Mouse (Mus musculus) limb, embryonic 15.5 days (tissue): ENCODE results near the gene Angptl4. TPM values are rescaled to one million over a fixed set of nuclear protein-coding genes. Genes with fewer than 3 reads are reported as not detected.
"Not testable (repeated sequence)": the region's sequence is repeated elsewhere in the genome, so short reads cannot be mapped to it uniquely, and the experiment has no call there.

Source experiments
- ATAC-seq: fragments of 200-750 bp; cut with Nextera tagmentation; 2 replicates; pipeline ENCODE4 v1.8.0; 2017; ENCODE audit warnings: low read depth, moderate TSS enrichment; ENCODE audit not compliant: insufficient number of reproducible peaks, low FRiP score, low TSS enrichment
- H3K27ac ChIP-seq: fragments of 300-500 bp; sonication (generic); 2 replicates; pipeline ENCODE4 v1.5.1; 2015; ENCODE audit warnings: moderate library complexity, mild to moderate bottlenecking, inconsistent platforms
- H3K27me3 ChIP-seq: fragments of 300-500 bp; sonication (generic); 2 replicates; pipeline ENCODE4 v1.6.1; 2015; ENCODE audit warnings: inconsistent platforms
- H3K36me3 ChIP-seq: fragments of 300-500 bp; sonication (generic); 2 replicates; pipeline ENCODE4 v1.6.1; 2015; ENCODE audit warnings: inconsistent platforms
- H3K4me1 ChIP-seq: fragments of 300-500 bp; sonication (generic); 2 replicates; pipeline ENCODE4 v1.6.1; 2015; ENCODE audit warnings: inconsistent platforms
- H3K4me2 ChIP-seq: fragments of 300-500 bp; sonication (generic); 2 replicates; pipeline ENCODE4 v1.6.1; 2015; ENCODE audit warnings: mild to moderate bottlenecking, inconsistent platforms
- H3K4me3 ChIP-seq: fragments of 300-500 bp; sonication (generic); 2 replicates; pipeline ENCODE4 v1.5.1; 2015; ENCODE audit warnings: mild to moderate bottlenecking, inconsistent platforms
- H3K9ac ChIP-seq: fragments of 300-500 bp; sonication (generic); 2 replicates; pipeline ENCODE4 v1.6.1; 2015; ENCODE audit warnings: inconsistent platforms
- H3K9me3 ChIP-seq: fragments of 300-500 bp; sonication (generic); 2 replicates; pipeline ENCODE4 v1.6.1; 2016; ENCODE audit warnings: inconsistent platforms
- WGBS: fragments of 180-500 bp; shearing (Covaris S2); methylation state at CpG from one replicate; pipeline ENCODE4 v1.1.7; 2015; 5-methylcytosine and 5-hydroxymethylcytosine counted together
- polyA plus RNA-seq: library from polyadenylated mRNA; unstranded; fragments of >200 nt; fragmentation: Nextera tagmentation; extraction: Ambion mirVana; gene quantifications from 2 replicates; pipeline ENCODE4 v1.2.1, GENCODE M21; 2015

Gene Angptl4
- 53.1 and 62.9 TPM in 2 replicates for polyA plus RNA-seq

GRCm38 (mm10) chr17:33781124-33781977, at the start of gene Angptl4:
Angptl4 (minus strand) TSS chr17:33781830.
- Histone ChIP-seq H3K9me3 (no peaks in the 10 kb centered on the region), H3K27me3 (no peaks in the 10 kb centered on the region), H3K4me3 (peak within 1 kb of the TSS; percentile 52), H3K36me3 (peaks cover 14% of the 10 kb centered on the region), H3K4me1 (peaks cover 54% of the 10 kb centered on the region), H3K4me2 (peak within 1 kb of the TSS; percentile 79), H3K27ac (peak within 1 kb of the TSS; percentile 92), H3K9ac (peak within 1 kb of the TSS; percentile 29; the same call in 1 of the 2 replicates)
- peak; percentile 49 for ATAC-seq
- WGBS, result 1% methylated on average over 50 of the region's 50 CpGs

- ATAC-seq, result no peak
- Histone ChIP-seq H3K4me3 (no peak overlapping the region), H3K36me3 (peaks cover 65% of the 10 kb centered on the region), H3K9ac (no peak overlapping the region), H3K4me2 (no peak overlapping the region), H3K9me3 (no peaks in the 10 kb centered on the region), H3K4me1 (peaks cover 19% of the 10 kb centered on the region), H3K27me3 (no peaks in the 10 kb centered on the region), H3K27ac (no peak overlapping the region)
- 92% methylated on average over 10 of the region's 10 CpGs for WGBS
Observed at GRCm38 (mm10) chr17:33829561-33829960, 47.9 kb upstream of the Angptl4 start.

DNA sequence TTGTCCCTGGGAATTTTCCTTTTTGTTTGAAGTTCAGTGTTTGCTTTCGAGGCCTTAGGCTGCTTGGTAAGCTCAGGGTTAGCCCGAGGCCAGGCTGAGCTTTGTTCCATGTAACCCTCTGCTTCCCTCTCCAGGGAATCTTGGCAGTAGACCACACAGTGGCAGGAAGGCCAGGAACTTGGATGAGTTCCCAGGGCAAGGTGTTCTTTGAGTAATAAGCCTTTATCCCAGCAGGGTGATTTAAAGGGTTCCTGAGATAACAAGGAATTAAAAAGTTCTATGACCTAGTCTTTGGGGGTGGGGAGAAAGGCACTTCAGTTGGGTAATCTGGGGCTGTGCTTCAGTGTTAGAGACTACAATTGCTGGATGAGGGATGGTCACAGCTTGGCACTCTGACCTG, 47.3 kb upstream of the Angptl4 start:
- 61% methylated on average over 2 of the region's 2 CpGs for WGBS
- Histone ChIP-seq H3K4me1 (peaks cover 19% of the 10 kb centered on the region), H3K4me3 (no peak overlapping the region), H3K27ac (no peak overlapping the region), H3K9me3 (no peaks in the 10 kb centered on the region), H3K27me3 (no peaks in the 10 kb centered on the region), H3K36me3 (peaks cover 58% of the 10 kb centered on the region), H3K9ac (no peak overlapping the region), H3K4me2 (no peak overlapping the region)
- ATAC-seq, result no peak

GRCm38 (mm10) chr17:33826850-33827249, 45.2 kb upstream of the Angptl4 start:
- Histone ChIP-seq H3K27ac (no peak overlapping the region), H3K4me1 (peaks cover 36% of the 10 kb centered on the region), H3K9ac (no peak overlapping the region), H3K27me3 (no peaks in the 10 kb centered on the region), H3K36me3 (peaks cover 56% of the 10 kb centered on the region), H3K4me2 (no peak overlapping the region), H3K4me3 (no peak overlapping the region), H3K9me3 (no peaks in the 10 kb centered on the region)
- WGBS, result 0% methylated on average over 3 of the region's 3 CpGs
- no peak for ATAC-seq

- no peak for ATAC-seq
- no peak overlapping the region for H3K27ac ChIP-seq
- H3K36me3 ChIP-seq, result peaks cover 59% of the 10 kb centered on the region
- peak overlapping the region; percentile 56; the same call in 1 of the 2 replicates for H3K9ac ChIP-seq
- WGBS, result 80% methylated on average over 8 of the region's 8 CpGs
- H3K4me1 ChIP-seq, result peaks cover 39% of the 10 kb centered on the region
- peak overlapping the region; percentile 77 for H3K4me3 ChIP-seq
- no peaks in the 10 kb centered on the region for H3K27me3 ChIP-seq
- H3K4me2 ChIP-seq, result peak overlapping the region; percentile 60
- no peaks in the 10 kb centered on the region for H3K9me3 ChIP-seq
Observed at GRCm38 (mm10) chr17:33825462-33825861, 43.8 kb upstream of the Angptl4 start.

GRCm38 (mm10) chr17:33824997-33825330, 43.3 kb upstream of the Angptl4 start:
- Histone ChIP-seq H3K4me3 (peak overlapping the region; percentile 77), H3K4me1 (peaks cover 39% of the 10 kb centered on the region), H3K4me2 (peak overlapping the region; percentile 60), H3K9ac (peak overlapping the region; percentile 56), H3K36me3 (peaks cover 59% of the 10 kb centered on the region), H3K27ac (peak overlapping the region; percentile 91)
- H3K9me3 ChIP-seq, ATAC-seq, H3K27me3 ChIP-seq: not testable (repeated sequence)
- WGBS, result 6% methylated on average over 6 of the region's 6 CpGs

DNA sequence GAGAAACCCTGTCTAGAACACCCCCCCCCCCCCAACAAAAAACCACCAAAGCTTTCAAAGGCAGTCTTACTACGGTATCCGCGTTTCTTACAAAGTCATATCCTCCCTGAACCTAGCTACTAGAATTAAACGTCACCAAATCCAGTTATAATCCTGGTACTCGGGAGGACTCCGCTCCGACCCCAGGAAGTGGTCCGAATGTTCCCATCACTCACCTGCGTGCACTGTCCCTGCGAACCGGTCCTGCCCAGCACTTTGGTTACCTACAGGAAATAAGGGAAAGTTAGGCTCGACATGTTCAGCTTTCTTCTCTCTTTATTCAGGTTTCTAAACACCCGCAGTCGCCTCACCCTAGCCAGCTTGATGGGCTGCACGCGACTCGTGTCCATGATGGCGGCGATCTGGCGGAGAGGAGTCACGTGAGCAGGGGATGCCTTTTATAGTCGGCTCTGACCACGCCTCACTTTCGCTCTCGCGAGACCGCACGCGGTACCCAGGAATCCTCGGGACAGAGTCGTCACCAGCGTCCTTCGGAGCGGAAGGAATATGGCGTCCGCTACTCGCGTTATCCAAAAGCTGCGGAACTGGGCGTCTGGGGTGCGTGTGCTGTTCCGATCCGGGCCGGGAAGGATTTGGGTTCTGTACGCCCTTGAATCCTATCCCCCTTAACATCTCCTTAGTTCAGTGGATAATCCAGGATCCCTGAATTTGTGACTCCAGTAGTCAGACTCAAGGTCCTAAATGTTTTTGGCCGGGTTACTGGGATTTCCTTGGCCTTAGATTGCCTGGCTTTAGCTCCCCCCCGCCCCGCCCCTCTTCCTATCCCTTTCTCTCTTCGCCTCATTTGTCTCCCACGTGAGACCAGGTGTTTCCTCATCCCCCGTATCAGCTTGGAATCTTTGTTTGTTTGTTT, 42.7 kb upstream of the Angptl4 start, which contains the start of the genes Rps28 and Ndufa7:
Rps28 (minus strand) TSS at position 479 of the 913 bp plus-strand sequence.
Ndufa7 (plus strand) TSS at position 489 of the 913 bp plus-strand sequence.
- peak within 1 kb of the TSS; percentile 76 for H3K9ac ChIP-seq
- H3K27me3 ChIP-seq, result no peaks in the 10 kb centered on the region
- WGBS, result 0% methylated on average over 51 of the region's 51 CpGs
- peaks cover 59% of the 10 kb centered on the region for H3K36me3 ChIP-seq
- peak within 1 kb of the TSS; percentile 77 for H3K4me3 ChIP-seq
- no peaks in the 10 kb centered on the region for H3K9me3 ChIP-seq
- peaks cover 39% of the 10 kb centered on the region for H3K4me1 ChIP-seq
- H3K4me2 ChIP-seq, result peak within 1 kb of the TSS; percentile 81
- peak within 1 kb of the TSS; percentile 91 for H3K27ac ChIP-seq
- ATAC-seq, result peak; percentile 90

DNA sequence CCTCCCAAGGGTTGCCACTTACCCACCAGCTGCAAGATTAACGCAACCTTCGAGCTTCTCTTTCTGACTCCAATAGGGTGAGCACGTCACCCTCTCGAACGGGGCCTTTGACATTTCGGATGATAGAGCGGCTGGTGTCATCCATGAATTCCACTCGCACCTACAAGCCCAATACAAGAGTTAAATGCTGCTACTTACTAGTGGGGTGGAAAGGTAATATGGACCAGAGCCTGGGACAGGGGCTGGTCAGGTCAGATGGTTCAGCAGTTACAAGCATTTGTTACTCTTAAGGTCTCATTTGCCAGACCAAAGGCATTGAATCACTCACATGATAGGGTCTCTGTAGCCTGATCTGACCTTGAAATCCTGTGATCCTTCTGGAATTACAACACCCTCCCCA, 41.5 kb upstream of the Angptl4 start:
- not testable (repeated sequence) for H3K27ac ChIP-seq, ATAC-seq, H3K9me3 ChIP-seq, H3K27me3 ChIP-seq
- peaks cover 38% of the 10 kb centered on the region for H3K4me1 ChIP-seq
- peak overlapping the region; percentile 76 for H3K9ac ChIP-seq
- H3K4me2 ChIP-seq, result peak overlapping the region; percentile 81
- H3K36me3 ChIP-seq, result peaks cover 55% of the 10 kb centered on the region
- WGBS, result 77% methylated on average over 8 of the region's 8 CpGs
- peak overlapping the region; percentile 77 for H3K4me3 ChIP-seq

DNA sequence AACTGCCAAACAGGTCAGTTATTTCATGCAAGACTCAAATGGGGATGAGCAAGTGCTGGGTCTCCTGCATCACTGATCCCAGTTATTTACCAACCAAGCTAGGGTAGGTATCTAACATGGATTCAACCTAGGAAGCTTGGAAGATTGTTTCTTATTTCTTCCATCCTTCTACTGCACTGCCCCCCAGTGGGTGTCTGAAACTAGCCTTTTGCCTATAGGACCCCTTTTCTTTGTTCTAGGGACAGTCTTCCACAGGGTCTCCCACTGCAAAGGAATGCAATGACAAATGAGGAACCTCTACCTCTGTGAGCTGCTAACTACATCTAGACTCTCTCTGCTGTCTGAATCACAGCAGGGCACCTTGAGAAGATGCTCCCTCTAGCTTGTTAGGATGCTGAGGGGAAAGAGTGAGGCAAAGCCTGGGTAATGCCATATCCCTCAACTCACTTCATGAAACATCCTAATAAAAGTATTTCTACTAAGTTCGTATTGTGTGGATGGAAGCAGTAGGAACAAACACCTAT, 40.9 kb upstream of the Angptl4 start:
- Histone ChIP-seq H3K9me3 (no peaks in the 10 kb centered on the region), H3K4me3 (peak overlapping the region; percentile 2; the same call in 1 of the 2 replicates), H3K9ac (no peak overlapping the region), H3K4me1 (peaks cover 44% of the 10 kb centered on the region), H3K27ac (no peak overlapping the region), H3K4me2 (no peak overlapping the region), H3K27me3 (no peaks in the 10 kb centered on the region), H3K36me3 (peaks cover 54% of the 10 kb centered on the region)
- 76% methylated on average over 1 of the region's 1 CpGs for WGBS
- no peak for ATAC-seq

GRCm38 (mm10) chr17:33817969-33818643, 36.5 kb upstream of the Angptl4 start:
- Histone ChIP-seq H3K9me3 (no peaks in the 10 kb centered on the region), H3K27me3 (no peaks in the 10 kb centered on the region), H3K4me1 (peaks cover 32% of the 10 kb centered on the region), H3K9ac (peak overlapping the region; percentile 61), H3K4me2 (peak overlapping the region; percentile 94), H3K27ac (peak overlapping the region; percentile 95), H3K36me3 (peaks cover 44% of the 10 kb centered on the region), H3K4me3 (peak overlapping the region; percentile 66)
- ATAC-seq, result peak; percentile 20
- 15% methylated on average over 33 of the region's 33 CpGs for WGBS
